Mouse (Mus musculus) hindbrain, embryonic 10.5 days (tissue): ENCODE results near the gene Ppp1r11. TPM values are rescaled to one million over a fixed set of nuclear protein-coding genes. Genes with fewer than 3 reads are reported as not detected.

ENCODE experiments used
- DNase-seq: peaks from one replicate; pipeline ENCODE4 v3.0.0-alpha.2; 2017; ENCODE audit warnings: low spot score
- H3K27ac ChIP-seq: fragments of 300-500 bp; sonication (generic); 2 replicates; pipeline ENCODE4 v1.5.1; 2016; ENCODE audit warnings: mild to moderate bottlenecking, moderate library complexity
- H3K27me3 ChIP-seq: fragments of 300-500 bp; sonication (generic); 2 replicates; pipeline ENCODE4 v1.6.1; 2016; ENCODE audit warnings: mild to moderate bottlenecking; ENCODE audit not compliant: poor library complexity, insufficient read depth, severe bottlenecking
- H3K36me3 ChIP-seq: fragments of 300-500 bp; sonication (generic); 2 replicates; pipeline ENCODE4 v1.6.1; 2016; ENCODE audit warnings: mild to moderate bottlenecking, moderate library complexity
- H3K4me1 ChIP-seq: fragments of 300-500 bp; sonication (generic); replicated peaks from 2 replicates; pipeline ENCODE4 v1.6.1; 2016; ENCODE audit warnings: mild to moderate bottlenecking
- H3K4me3 ChIP-seq: fragments of 300-500 bp; sonication (generic); 2 replicates; pipeline ENCODE4 v1.5.1; 2016; ENCODE audit warnings: mild to moderate bottlenecking, moderate library complexity
- H3K9me3 ChIP-seq: fragments of 300-500 bp; sonication (generic); 2 replicates; pipeline ENCODE4 v1.6.1; 2016; ENCODE audit warnings: mild to moderate bottlenecking, moderate library complexity
- WGBS: fragments of 180-500 bp; shearing (Covaris S2); methylation state at CpG from one replicate; pipeline ENCODE4 v1.1.7; 2016; 5-methylcytosine and 5-hydroxymethylcytosine counted together
- polyA plus RNA-seq: library from polyadenylated mRNA; unstranded; fragments of >200 nt; fragmentation: Nextera tagmentation; extraction: Ambion mirVana; gene quantifications from 2 replicates; pipeline ENCODE4 v1.2.1, GENCODE M21; 2016

The Ppp1r11 gene
- polyA plus RNA-seq, 1 experiment from 2014 or later = 178 TPM

DNA sequence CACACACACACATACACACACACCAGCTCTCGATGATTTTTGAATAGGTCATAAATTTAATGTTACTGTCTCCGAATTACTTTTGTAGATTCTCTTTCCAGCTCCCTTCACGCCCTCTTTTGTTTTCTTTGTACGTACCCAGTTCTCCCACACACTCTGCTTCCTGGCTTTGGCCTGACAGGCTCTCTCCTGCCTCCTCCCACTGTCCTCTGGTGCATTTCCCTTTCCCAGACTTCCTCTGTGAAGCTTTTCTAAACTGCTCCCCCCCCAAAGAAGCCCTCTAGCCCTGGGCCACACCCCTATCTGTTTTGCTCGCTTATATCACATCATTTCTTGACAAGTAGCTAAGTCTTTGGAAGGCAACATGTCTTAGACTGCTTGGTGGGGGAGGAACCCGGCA, 21.3 kb downstream of the Ppp1r11 start:
- H3K9me3 ChIP-seq = no peaks in the 10 kb centered on the region
- no peak overlapping the region for H3K27ac ChIP-seq
- no peaks in the 10 kb centered on the region for H3K27me3 ChIP-seq
- no peak for DNase-seq
- no peak overlapping the region for H3K4me3 ChIP-seq
- 0 out of 2 replicates have a peak, but pooled peaks cover 2% of the 10 kb centered on the region for H3K4me1 ChIP-seq
- H3K36me3 ChIP-seq = no peaks in the 10 kb centered on the region
- 81% methylated on average over 6 of the region's 6 CpGs for WGBS

DNA sequence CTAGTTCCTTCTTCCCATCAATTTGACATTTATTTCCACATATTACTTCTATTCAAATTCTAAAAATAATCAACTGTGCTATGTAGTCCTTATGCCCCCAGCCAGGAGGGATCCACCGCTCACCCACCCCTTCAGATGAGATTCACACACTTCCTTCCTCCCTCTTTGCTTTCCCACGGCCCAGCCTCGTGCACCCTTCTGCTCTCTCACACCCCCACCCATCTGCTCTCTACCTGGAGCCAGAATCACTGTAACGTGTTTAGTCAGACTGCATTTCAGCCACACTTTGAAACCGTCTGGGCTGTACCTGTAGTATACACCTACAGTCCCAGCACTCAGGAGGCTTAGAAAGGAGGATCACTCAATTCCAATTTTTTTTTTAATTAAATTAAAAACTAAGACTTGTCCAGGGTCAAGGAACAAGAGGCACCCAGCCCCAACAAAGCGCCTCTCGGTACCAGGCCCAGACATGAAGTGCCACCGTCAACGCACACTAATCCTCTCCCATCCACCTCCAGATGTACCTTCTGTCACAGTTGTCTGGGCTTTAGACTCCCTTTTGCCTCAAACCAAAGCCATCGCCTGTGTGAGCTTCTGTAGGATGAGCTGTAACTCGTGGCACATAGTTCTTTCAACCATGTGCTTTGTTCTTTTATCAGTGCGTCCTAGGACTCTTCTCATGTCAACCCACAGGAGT, 22.2 kb downstream of the Ppp1r11 start:
- Histone ChIP-seq H3K9me3 (no peaks in the 10 kb centered on the region), H3K4me1 (0 out of 2 replicates have a peak, but pooled peaks cover 2% of the 10 kb centered on the region), H3K36me3 (no peaks in the 10 kb centered on the region), H3K27ac (no peak overlapping the region), H3K27me3 (no peaks in the 10 kb centered on the region), H3K4me3 (no peak overlapping the region)
- no peak for DNase-seq
- WGBS = 81% methylated on average over 12 of the region's 12 CpGs

DNA sequence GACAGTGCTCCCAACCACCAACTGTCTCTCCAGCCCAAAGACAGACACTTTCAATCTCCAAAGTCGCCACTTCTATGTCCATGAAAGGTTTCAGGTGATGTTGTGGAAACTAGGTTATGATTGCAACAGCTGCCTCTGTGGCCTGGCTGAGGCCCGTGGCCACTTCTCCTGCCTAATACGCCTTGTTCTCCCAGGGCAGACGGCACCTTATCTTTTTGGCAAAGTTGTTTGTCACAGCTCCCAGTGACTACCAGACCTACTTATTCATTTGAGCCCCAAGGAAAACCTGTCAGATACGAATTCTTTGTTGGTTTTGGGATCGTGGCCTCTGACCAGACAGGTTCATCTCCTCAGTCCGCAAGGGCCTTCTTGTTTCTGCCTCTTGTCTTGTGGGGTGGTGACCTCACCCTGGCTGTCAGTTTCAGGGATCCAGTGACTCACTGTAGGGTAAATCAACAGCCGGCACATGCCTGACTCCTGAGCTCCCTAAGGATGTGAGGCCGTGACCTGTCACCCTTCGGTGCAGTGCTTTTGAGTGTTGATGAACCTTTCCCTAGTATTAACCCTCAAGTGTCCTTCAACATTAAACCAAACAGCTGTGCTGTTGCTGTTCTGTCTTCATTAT, 23.9 kb downstream of the Ppp1r11 start:
- H3K27me3 ChIP-seq = no peaks in the 10 kb centered on the region
- H3K27ac ChIP-seq = no peak overlapping the region
- no peaks in the 10 kb centered on the region for H3K9me3 ChIP-seq
- peak; percentile 20 for DNase-seq
- WGBS = 53% methylated on average over 10 of the region's 10 CpGs
- H3K4me3 ChIP-seq = no peak overlapping the region
- H3K4me1 ChIP-seq = 0 out of 2 replicates have a peak, but pooled peaks cover 2% of the 10 kb centered on the region
- no peaks in the 10 kb centered on the region for H3K36me3 ChIP-seq

DNA sequence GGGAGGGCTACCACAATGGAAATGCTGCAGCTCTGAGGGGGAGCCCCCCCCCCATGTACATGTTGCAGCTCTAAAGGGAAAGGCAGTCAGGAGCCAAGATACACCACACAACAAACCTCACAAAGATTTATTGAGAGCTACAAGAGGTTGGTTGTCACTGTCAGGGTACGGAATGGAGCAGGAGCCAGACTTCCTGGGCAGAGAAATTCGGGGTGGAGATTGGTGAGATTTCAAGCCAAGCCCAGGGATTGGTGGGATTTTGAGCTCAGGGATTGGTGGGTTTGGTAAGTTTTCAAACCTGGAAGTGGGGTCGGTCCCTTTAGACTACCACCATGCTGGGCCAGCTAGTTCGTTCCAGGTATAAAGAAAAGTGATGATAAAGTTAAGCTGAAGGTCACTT, 28.1 kb downstream of the Ppp1r11 start:
- Histone ChIP-seq H3K4me3 (no peak overlapping the region), H3K27ac (no peak overlapping the region), H3K36me3 (no peaks in the 10 kb centered on the region), H3K9me3 (no peaks in the 10 kb centered on the region), H3K27me3 (no peaks in the 10 kb centered on the region), H3K4me1 (0 out of 2 replicates have a peak, but pooled peaks cover 2% of the 10 kb centered on the region)
- WGBS = 63% methylated on average over 4 of the region's 4 CpGs
- DNase-seq = no peak

DNA sequence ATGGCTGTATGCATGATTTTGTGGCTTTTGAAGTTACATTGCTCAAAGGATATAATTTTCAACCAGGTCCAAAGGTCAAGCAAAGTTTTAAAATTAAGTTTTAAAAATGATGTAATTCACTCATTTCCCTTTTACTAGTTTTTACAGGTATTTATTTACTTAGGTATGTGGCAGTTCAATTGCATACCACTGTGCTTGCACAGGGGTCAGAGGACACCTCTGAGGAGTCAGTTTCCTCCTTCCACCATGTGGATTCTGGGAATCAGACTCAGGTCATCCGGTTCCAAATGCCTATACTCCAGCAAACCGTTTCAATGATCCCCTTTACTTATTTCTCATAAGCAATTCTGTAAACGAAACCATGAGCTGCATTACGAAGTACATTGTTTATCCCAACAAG, 28.8 kb downstream of the Ppp1r11 start:
- H3K36me3 ChIP-seq = no peaks in the 10 kb centered on the region
- no peaks in the 10 kb centered on the region for H3K9me3 ChIP-seq
- no peak overlapping the region for H3K27ac ChIP-seq
- 0 out of 2 replicates have a peak, but pooled peaks cover under 1% of the 10 kb centered on the region for H3K4me1 ChIP-seq
- no peak overlapping the region for H3K4me3 ChIP-seq
- no peaks in the 10 kb centered on the region for H3K27me3 ChIP-seq
- WGBS = 89% methylated on average over 4 of the region's 4 CpGs
- no peak for DNase-seq

DNA sequence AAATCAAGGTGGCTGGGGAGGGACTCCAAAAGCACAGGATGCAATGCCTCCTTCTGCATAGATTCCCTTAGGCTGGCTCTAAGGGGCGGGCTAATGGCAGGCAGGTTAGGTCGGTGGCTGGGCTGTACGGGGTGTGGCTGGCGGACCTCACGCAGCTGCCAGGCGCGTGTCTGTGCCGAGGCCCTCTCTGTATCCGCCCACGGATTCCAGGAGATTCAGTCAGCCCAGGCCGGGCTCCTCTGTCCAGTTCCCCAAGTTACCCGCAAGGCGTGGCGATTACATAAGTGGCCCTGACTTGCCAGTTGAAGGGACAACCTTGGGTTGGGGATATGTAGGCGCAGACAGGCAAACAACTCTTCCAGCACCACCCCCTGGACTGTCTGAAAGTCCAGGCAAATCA, 31.3 kb downstream of the Ppp1r11 start:
- H3K27me3 ChIP-seq = no peaks in the 10 kb centered on the region
- WGBS = 54% methylated on average over 15 of the region's 15 CpGs
- no peak for DNase-seq
- no peaks in the 10 kb centered on the region for H3K36me3 ChIP-seq
- H3K27ac ChIP-seq = no peak overlapping the region
- H3K4me3 ChIP-seq = no peak overlapping the region
- H3K4me1 ChIP-seq = no peaks in the 10 kb centered on the region
- no peaks in the 10 kb centered on the region for H3K9me3 ChIP-seq

DNA sequence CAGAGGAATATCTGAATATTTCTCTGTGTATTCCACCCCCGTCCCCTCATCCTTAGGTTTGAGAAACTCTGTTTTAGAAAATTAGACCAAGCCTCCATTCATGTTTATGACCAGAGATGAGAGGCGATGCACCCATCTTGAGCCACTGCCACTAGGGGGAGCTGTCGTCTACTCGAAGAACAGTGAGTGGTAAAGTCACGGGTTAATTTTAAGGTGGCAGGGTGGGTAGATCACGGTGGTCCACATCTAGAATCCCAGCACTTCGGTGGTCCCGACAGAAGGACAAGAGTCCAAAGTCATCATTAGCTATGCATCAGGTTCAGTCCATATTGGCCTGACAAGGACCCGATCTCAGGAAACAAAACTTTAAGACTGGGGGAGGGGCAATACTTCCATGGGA, 36.5 kb downstream of the Ppp1r11 start:
- DNase-seq = peak; percentile 66
- WGBS = 17% methylated on average over 9 of the region's 9 CpGs
- H3K4me1 ChIP-seq = no peaks in the 10 kb centered on the region
- H3K4me3 ChIP-seq = no peak overlapping the region
- no peaks in the 10 kb centered on the region for H3K9me3 ChIP-seq
- H3K36me3 ChIP-seq = no peaks in the 10 kb centered on the region
- no peaks in the 10 kb centered on the region for H3K27me3 ChIP-seq
- no peak overlapping the region for H3K27ac ChIP-seq

DNA sequence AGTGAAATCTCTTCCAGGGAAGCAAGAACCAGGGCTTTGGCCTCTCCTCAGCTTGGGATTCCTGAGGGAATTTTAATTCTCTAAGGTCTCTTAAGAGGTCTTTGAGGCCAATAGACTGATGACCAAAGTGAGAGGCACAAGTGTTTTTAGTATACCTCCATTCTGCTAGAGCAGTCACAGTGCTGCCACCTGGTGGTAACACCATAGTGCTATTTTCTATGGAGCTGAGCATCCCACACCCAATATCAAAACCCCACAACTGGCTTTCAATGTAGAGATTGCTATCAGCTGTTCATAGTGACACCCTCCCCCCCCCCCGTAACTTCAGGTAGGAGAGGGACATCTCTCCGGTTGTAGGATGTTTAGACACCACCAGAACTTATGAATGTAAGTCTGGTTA, 37.4 kb downstream of the Ppp1r11 start:
- Histone ChIP-seq H3K27ac (no peak overlapping the region), H3K4me3 (no peak overlapping the region), H3K9me3 (no peaks in the 10 kb centered on the region), H3K4me1 (no peaks in the 10 kb centered on the region), H3K27me3 (no peaks in the 10 kb centered on the region), H3K36me3 (no peaks in the 10 kb centered on the region)
- DNase-seq = peak; percentile 70
- 9% methylated on average over 2 of the region's 2 CpGs for WGBS

DNA sequence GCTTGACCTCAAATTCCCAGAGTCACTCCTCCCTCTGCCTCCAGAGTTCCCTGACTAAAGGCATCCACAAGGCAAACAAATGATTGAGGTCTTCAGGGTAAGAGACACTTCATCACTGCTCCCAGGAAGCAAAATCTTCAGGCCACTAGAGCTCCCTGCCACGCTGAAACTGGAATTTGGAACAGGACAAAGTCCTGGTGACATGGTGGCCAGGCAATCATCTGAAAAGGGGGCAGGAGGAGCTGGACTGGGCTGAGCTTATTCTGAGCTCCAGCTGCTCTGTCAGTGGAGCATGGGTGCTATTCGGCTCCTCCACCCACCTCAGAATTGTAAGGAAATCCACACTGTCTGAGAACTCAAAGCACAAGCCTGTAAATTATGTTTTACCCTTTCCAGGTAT, 39.5 kb downstream of the Ppp1r11 start:
- Histone ChIP-seq H3K9me3 (no peaks in the 10 kb centered on the region), H3K4me1 (0 out of 2 replicates have a peak, but pooled peaks cover 5% of the 10 kb centered on the region), H3K4me3 (no peak overlapping the region), H3K27ac (no peak overlapping the region), H3K27me3 (no peaks in the 10 kb centered on the region), H3K36me3 (no peaks in the 10 kb centered on the region)
- WGBS = 85% methylated on average over 2 of the region's 2 CpGs
- no peak for DNase-seq

DNA sequence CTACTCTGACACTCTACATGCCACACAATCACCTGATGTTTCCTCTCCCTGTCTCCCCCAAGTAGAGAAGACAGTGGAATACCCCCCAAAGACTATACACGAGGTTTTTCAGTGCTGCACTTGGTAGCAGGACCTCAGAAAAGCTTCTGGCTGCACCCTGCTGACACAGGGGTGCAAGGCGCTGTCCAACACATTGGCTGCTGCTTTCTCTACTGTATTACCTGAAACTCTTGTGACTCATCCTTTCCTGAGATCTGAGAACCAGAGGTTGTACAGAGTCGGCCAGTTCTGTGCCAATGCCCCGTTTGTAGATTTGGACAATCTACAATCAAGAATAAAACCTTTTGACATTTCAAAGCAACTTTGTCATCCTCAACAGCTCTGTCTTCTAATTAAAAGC, 41.7 kb downstream of the Ppp1r11 start:
- Histone ChIP-seq H3K27me3 (no peaks in the 10 kb centered on the region), H3K27ac (no peak overlapping the region), H3K4me3 (no peak overlapping the region), H3K36me3 (no peaks in the 10 kb centered on the region), H3K4me1 (0 out of 2 replicates have a peak, but pooled peaks cover 5% of the 10 kb centered on the region), H3K9me3 (no peaks in the 10 kb centered on the region)
- no peak for DNase-seq
- WGBS = 60% methylated on average over 4 of the region's 4 CpGs

DNA sequence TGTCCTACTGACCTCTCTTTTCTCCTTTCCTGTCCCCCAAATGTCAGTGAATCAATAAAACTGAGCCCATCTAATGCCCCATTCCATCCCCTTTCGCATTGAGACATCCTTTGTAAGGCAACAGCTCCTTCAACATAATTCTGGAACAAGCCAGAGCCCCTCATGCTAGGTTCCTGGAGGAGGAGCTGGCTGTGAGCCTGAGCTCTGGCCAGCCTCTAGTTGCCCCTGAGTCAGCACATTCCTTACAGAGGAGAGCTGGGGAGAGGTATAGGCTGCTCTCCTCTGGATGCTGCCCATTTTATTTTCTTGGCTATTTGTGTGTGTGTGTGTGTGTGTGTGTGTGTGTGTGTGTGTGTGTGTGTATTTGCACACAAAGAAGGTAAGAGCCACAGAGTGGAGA, 43.3 kb downstream of the Ppp1r11 start:
- H3K9me3 ChIP-seq = no peaks in the 10 kb centered on the region
- no peaks in the 10 kb centered on the region for H3K36me3 ChIP-seq
- H3K27ac ChIP-seq = no peak overlapping the region
- H3K4me3 ChIP-seq = no peak overlapping the region
- H3K4me1 ChIP-seq = 0 out of 2 replicates have a peak, but pooled peaks cover 5% of the 10 kb centered on the region
- H3K27me3 ChIP-seq = no peaks in the 10 kb centered on the region
- DNase-seq = no peak
- 66% methylated on average over 1 of the region's 1 CpGs for WGBS

DNA sequence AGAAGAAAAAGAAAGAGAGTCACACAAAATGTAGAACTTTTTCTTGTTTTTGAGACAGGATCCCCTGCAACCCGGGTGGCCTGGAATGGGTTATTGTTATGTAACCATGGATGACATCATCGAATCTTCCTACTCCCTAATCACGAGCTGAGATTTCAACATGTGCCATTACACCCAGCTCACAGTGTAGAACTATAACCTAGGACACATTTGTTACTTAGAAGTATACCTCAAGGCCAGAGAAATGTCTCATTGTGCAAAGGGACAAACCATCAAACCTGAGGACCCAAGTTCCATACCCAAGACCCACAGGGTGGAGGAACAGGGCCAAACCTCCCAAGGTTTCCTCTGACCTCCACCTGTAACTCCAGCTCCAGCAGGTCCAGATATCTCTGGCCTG, 47.9 kb downstream of the Ppp1r11 start:
- no peaks in the 10 kb centered on the region for H3K9me3 ChIP-seq
- WGBS = 78% methylated on average over 3 of the region's 3 CpGs
- no peaks in the 10 kb centered on the region for H3K36me3 ChIP-seq
- 0 out of 2 replicates have a peak, but pooled peaks cover 5% of the 10 kb centered on the region for H3K4me1 ChIP-seq
- DNase-seq = no peak
- H3K27ac ChIP-seq = no peak overlapping the region
- no peaks in the 10 kb centered on the region for H3K27me3 ChIP-seq
- H3K4me3 ChIP-seq = no peak overlapping the region

DNA sequence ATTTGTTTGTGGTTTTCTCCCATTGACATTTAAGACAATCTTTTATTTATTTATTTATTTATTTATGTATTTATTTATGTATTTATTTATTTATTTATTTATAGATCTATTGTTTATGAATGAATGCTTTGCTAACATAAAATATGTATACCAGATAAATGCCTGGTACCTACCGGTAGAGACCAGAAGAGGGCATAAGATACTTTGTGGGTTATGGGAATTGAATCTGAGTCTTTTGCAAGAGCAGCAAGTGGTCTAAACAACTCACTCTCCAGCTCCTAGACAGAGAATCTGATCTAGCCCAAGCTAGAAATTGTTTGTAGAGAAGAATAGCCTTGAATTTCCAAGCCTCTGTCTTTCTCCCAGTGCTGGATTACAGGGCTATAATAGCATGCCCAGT, 50.9 kb downstream of the Ppp1r11 start:
- Histone ChIP-seq H3K4me1 (no peaks in the 10 kb centered on the region), H3K36me3 (no peaks in the 10 kb centered on the region), H3K9me3 (no peaks in the 10 kb centered on the region), H3K27me3 (no peaks in the 10 kb centered on the region), H3K27ac (no peak overlapping the region), H3K4me3 (no peak overlapping the region)
- DNase-seq = no peak
- WGBS = 44% methylated on average over 1 of the region's 1 CpGs
